In the genomic region with DNA sequence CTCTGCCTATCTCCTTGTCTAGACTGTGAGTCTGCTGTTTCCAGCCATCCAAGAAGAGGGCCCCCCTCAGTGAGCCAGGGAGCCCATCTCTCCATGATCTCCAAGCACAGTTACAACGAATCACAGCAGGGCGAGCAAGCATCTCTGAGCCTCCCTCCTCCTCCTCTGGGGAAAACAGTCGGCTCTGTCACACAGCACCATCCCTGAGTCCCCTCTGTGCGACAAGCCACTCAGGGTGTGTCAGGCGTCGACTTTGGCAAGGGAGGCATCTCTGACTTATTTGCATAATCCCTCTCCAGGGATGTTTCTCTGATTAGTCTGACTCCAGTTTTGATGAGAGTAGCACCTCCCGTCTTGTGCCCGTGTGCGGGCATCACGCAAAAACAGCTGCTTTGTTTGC, we compare ENCODE assay signal across 20 mouse cellular contexts. TPM values are rescaled to one million over a fixed set of nuclear protein-coding genes. Genes with fewer than 3 reads are reported as not detected.
A peak's percentile ranks its signal among the peaks of the same experiment; 100 is the strongest.
DNase-seq lines count a peak whose midpoint lies in the region; ATAC-seq and TF ChIP-seq lines count a peak whose summit lies in the region.
"Had no signal": no experiment of that assay in that cellular context is flagged by ENCODE, and none has a peak within 500 bp of the region (broad histone marks: within the 10 kb centered on the region; RNA-seq: fewer than 3 reads in every experiment).

No protein-coding gene starts in this region.

- no peak overlapping the region for H3K4me2 ChIP-seq in forebrain, postnatal 0 days (ENCODE audit: low read depth)
- H3K4me2 ChIP-seq in midbrain, embryonic 15.5 days, result no peak overlapping the region
- H3K4me2 ChIP-seq: neural tube, embryonic 12.5 days had no signal

- no peak overlapping the region for H3K27ac ChIP-seq in forebrain, postnatal 0 days (ENCODE audit: low read depth, low read length)
- peak overlapping the region; percentile 37 for H3K27ac ChIP-seq in midbrain, embryonic 15.5 days
- H3K27ac ChIP-seq: neural tube, embryonic 12.5 days had no signal

- no peaks in the 10 kb centered on the region for H3K4me1 ChIP-seq in forebrain, postnatal 0 days (ENCODE audit: insufficient read depth)
- H3K4me1 ChIP-seq in midbrain, embryonic 15.5 days, result peaks cover 7% of the 10 kb centered on the region

- no peaks in the 10 kb centered on the region for H3K9me3 ChIP-seq in forebrain, postnatal 0 days (ENCODE audit: low read length)
- H3K9me3 ChIP-seq in midbrain, embryonic 15.5 days, result no peaks in the 10 kb centered on the region
- H3K9me3 ChIP-seq: neural tube, embryonic 12.5 days had no signal

- peak; percentile 46 for ATAC-seq in frontal cortex, adult (ENCODE audit: low TSS enrichment)
- ATAC-seq in forebrain, postnatal 0 days, result peak; percentile 59
- no peak for ATAC-seq in midbrain, embryonic 15.5 days (replicated peaks)

- WGBS in forebrain, postnatal 0 days, result 27% methylated on average over 10 of the region's 10 CpGs
- WGBS in midbrain, embryonic 15.5 days, result 16% methylated on average over 10 of the region's 10 CpGs

- H3K4me3 ChIP-seq in forebrain, postnatal 0 days (ENCODE audit: low read depth, low read length), result no peak overlapping the region
- H3K4me3 ChIP-seq in midbrain, embryonic 15.5 days, result no peak overlapping the region
- H3K4me3 ChIP-seq: neural tube, embryonic 12.5 days had no signal

- no peak for TF ChIP-seq CTCF in forebrain, postnatal 0 days (IDR thresholded peaks at IDR 0.05; ENCODE audit: low read depth)

- peaks cover 11% of the 10 kb centered on the region; the same call in 1 of the 2 replicates for H3K36me3 ChIP-seq in forebrain, postnatal 0 days (ENCODE audit: insufficient read depth)
- H3K36me3 ChIP-seq in midbrain, embryonic 15.5 days (replicated peaks), result no peaks in the 10 kb centered on the region

- no peaks in the 10 kb centered on the region for H3K27me3 ChIP-seq in forebrain, postnatal 0 days (ENCODE audit: insufficient read depth, low read length)
- no peaks in the 10 kb centered on the region for H3K27me3 ChIP-seq in midbrain, embryonic 15.5 days (replicated peaks)
- H3K27me3 ChIP-seq: neural tube, embryonic 12.5 days had no signal

- no peak for DNase-seq in frontal cortex, postnatal 10 days (ENCODE audit: low spot score in 2 of 2)
- DNase-seq in brain, adult 2 months (ENCODE audit: low read depth, low spot score), result peak; percentile 81
- no peak for DNase-seq in forebrain, postnatal 0 days
- DNase-seq in lung, postnatal 4 days, result no peak
- DNase-seq in adrenal gland, adult 18-20 months (ENCODE audit: low spot score in 2 of 2), result no peak
- DNase-seq: adrenal gland, postnatal 25 days; B cell, adult 2 months; cerebellum, adult 9-11 months; embryo, embryonic 11 days; gastrocnemius, postnatal 36 days; kidney, adult 8-10 months; kidney, postnatal 25 days; layer of hippocampus, adult 9-11 months; lung, adult 18-20 months; lung, postnatal 36 days; right cerebral cortex, postnatal 4 days had no signal

- H3K9ac ChIP-seq in forebrain, postnatal 0 days, result no peak overlapping the region
- no peak overlapping the region for H3K9ac ChIP-seq in midbrain, embryonic 15.5 days
- H3K9ac ChIP-seq: neural tube, embryonic 12.5 days had no signal

RNA-seq across cellular contexts. Expression of a gene that starts 57.2 kb away (rescaled TPM):
- total RNA-seq in forebrain, postnatal 0 days (2014; rRNA removed), result 57.1 and 62.5 TPM in 2 replicates
- 12.9 and 17.3 TPM in 2 replicates for polyA plus RNA-seq in forebrain, postnatal 0 days (2015; fragmentation: Nextera tagmentation; extraction: Ambion mirVana)
- polyA plus RNA-seq in midbrain, embryonic 15.5 days (2015; fragmentation: Nextera tagmentation; extraction: Ambion mirVana), result 15.3 and 15.8 TPM in 2 replicates
- 1 to 10 TPM; 3.9 to 6.0 TPM for total RNA-seq in adrenal gland, adult 18-20 months (2021)
- total RNA-seq: liver, adult 2 months had no signal
- polyA plus RNA-seq: liver, adult 2 months had no signal
